Mouse (Mus musculus) pancreas, adult 10 weeks (tissue): Measurements from ENCODE around the gene Olfr97. TPM values are rescaled to one million over a fixed set of nuclear protein-coding genes. Genes with fewer than 3 reads are reported as not detected.

Experiments used
- polyA plus RNA-seq: library from polyadenylated mRNA; stranded (reverse); fragments of 350-450 nt; fragmentation: Illumina TruSeq; extraction: RNeasy Lipid Tissue Mini Kit (QIAGEN cat#74804); gene quantifications from one replicate; pipeline ENCODE4 v1.2.3, GENCODE M21; 2015; ENCODE audit warnings: low read depth, low replicate concordance; ENCODE audit not compliant: insufficient read depth

Olfr97 gene
- polyA plus RNA-seq: not detected

DNA sequence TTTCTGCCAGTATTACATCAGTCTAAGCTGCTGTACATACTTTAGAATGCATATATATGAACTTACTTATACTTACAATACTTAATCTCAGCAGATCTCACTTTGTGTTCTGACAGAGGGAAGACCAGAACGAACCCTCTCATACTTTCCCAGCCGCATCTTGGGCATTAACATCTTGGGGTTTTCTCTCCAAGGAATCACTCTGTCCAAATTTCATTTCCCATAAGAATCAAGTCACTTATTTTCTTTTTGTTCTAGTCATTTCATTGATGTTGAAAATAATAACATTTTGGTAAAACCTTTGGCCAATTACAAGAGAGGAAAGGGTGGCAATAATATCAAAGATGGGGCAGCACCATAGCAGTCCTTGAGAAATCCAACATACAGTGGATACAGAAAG is at the start of gene Olfr97:
TSS of gene Olfr97 (minus strand) at position 101 of the 400 bp plus-strand sequence.

DNA sequence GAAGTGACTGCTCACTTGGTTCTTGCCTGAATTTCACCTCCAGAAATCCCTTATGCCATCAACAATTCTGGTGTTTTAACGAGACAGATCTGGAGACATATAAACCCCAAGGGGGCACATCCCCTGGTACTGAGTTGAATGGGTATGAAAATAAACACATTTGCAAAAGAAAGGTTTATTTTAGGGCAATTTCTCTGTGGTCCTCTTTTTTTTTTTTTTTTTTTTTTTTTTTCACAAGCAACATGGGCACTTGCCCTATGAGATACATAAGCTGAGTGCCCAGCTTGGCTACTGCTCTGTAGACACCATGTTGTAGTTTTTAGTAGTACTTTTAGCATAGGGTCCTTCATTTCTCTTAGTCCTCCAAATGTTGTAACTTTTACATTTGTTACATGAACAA is 46.2 kb upstream of the Olfr97 start, which contains the start of gene Olfr99:
TSS of gene Olfr99 (minus strand) at position 101 of the 400 bp plus-strand sequence.

DNA sequence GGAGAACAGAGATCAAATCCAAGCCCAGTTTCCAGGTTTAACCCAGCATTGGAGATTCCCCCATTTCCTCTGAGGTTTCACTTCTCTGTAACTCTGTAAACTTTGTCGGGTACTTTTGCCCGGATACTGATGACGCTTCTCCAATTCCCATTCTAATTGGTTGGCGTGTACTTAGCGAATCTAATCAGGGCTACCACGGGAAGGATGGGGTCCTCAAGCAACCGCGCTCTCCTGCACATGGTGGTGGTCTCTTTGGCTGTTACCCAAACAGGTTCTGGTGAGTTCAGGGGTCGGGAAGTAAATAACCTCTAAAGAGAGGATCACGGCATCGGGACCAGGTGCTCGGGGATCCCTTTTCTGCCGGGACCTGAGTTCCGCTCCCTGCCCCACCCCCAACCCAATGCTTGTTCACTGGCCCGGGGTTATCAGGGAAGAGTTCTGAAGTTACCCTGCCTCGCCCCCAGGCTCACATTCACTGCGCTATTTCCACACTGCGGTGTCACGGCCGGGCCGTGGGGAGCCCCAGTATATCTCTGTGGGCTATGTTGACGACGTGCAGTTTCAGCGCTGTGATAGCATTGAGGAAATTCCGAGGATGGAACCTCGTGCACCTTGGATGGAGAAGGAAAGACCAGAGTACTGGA is 33.0 kb upstream of the Olfr97 start, which contains the start of gene H2-M3:
TSS of gene H2-M3 (plus strand) at position 163 of the 644 bp plus-strand sequence.

DNA sequence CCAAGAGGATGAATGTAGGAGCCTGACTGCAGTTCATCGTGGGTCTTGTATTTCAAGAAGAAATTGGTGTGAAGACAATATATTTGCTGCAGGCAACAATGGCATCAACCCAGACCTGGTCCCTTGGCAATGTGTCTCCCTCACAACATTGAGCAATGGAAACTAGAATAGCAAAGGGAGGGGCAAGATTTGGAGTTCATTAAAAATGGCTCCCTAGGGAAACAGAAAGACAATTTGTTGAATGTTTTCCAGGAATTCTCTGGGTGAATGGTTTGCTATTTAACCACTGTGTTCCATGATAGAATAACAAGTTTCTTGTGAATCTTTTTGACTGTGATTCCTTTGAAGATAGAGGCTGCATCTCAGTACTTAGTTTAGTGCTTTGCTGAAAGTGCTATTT is 26.5 kb upstream of the Olfr97 start, which contains the start of gene Olfr98:
TSS of gene Olfr98 (minus strand) at position 124 of the 400 bp plus-strand sequence.

DNA sequence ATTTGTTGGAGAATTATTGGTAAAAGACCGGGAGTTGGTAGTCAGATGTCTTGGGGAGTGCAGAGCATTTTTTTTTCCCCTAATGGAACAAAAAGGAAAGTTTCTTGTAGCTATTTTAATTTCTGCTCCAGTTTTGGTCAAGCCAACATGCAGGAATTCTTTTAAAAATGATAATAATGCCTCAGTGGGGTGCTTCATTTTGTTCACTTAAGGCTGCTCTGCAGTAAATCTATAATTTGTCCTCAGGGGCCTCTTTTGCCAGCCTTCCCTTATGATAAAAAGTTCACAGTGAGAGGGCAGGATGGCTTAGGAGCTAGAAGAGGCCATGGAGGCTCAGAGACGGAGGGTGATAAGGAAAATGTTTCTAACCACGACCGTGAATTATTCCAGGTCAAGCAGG is 17.3 kb downstream of the Olfr97 start, which contains the start of gene Olfr96:
TSS of gene Olfr96 (plus strand) at position 301 of the 400 bp plus-strand sequence.

DNA sequence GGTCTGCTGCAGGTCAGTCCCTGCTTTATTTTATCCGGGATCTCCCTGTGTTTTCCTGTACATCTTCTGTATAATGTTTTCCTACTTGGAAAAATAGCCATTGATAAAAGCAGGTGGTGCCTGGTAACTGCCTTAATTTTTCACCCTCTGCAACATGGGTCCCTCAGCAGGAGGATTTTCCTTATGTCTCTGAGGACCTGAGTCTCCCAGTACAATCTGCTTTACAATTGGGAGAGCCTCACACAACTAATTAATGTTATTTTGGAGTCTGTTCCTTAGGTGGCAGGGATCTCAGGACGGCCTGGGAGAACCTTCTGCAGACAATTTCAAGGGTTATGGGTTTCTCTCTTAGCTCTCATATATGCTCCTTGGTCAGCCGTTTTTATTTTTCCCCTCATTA is 24.1 kb downstream of the Olfr97 start, which contains the start of gene Olfr95:
TSS of gene Olfr95 (minus strand) at position 101 of the 400 bp plus-strand sequence.

DNA sequence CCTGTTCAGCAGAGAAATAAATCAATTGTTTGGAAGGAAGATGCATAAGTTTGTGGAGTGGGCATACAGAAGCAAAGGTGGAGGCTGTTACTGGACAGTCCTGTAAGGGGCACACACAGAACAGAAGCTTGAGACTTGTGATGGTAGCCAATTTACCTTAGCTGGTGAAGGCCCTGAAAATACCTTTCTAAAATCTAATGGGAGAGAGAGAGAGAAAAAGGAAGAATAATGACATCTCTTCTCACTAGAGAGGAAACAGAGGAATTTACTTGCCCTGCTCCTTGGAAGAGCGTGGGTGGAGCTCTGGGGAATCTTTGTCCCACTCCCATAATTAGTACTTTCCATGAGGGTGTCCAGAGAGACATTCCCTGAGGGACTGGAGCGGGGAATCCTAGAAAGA is 36.2 kb downstream of the Olfr97 start, which contains the start of gene Olfr94:
TSS of gene Olfr94 (minus strand) at position 101 of the 400 bp plus-strand sequence.

DNA sequence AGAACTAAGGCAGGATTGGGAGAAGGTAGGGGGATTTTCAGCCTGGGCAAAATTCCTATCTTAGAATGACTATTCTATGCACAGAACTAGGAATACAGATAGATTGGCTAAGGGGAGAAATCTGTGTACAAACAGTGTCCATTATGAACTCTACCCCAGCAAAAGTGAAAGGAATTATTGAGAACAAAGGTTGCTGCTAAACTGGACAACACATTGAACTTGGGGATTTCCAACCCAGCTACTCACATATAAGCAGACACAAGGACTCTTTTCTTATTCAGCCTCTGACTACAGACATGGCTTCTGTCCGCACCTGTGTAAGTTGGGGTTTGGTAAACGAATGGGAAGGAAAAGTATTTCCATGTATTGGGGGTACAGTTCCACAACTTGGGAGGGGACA is 43.5 kb downstream of the Olfr97 start, which contains the start of gene Ubd:
TSS of gene Ubd (plus strand) at position 237 of the 400 bp plus-strand sequence.

Other genes starting within 250 kb of the Olfr97 start
- not detected for gene H2-M5, start 247.8 kb downstream of the Olfr97 start, polyA plus RNA-seq
- 3.3 TPM for gene Zfp57, start 236.2 kb downstream of the Olfr97 start, polyA plus RNA-seq
- gene Mog, start 213.9 kb downstream of the Olfr97 start, polyA plus RNA-seq: not detected
- 12.4 TPM for gene Gabbr1, start 191.4 kb downstream of the Olfr97 start, polyA plus RNA-seq
- gene Olfr90, start 148.8 kb downstream of the Olfr97 start, polyA plus RNA-seq: not detected
- not detected for gene Olfr91, start 139.1 kb downstream of the Olfr97 start, polyA plus RNA-seq
- not detected for gene Olfr92, start 117.2 kb downstream of the Olfr97 start, polyA plus RNA-seq
- not detected for gene Olfr93, start 75.8 kb downstream of the Olfr97 start, polyA plus RNA-seq
- not detected for gene Ubd, start 43.4 kb downstream of the Olfr97 start, polyA plus RNA-seq
- gene Olfr94, start 36.3 kb downstream of the Olfr97 start, polyA plus RNA-seq: not detected
- gene Olfr95, start 24.2 kb downstream of the Olfr97 start, polyA plus RNA-seq: not detected
- gene Olfr96, start 17.2 kb downstream of the Olfr97 start, polyA plus RNA-seq: not detected
- not detected for gene Olfr98, start 26.4 kb upstream of the Olfr97 start, polyA plus RNA-seq
- 5.1 TPM for gene H2-M3, start 32.9 kb upstream of the Olfr97 start, polyA plus RNA-seq
- not detected for gene Olfr99, start 46.1 kb upstream of the Olfr97 start, polyA plus RNA-seq
- not detected for gene Olfr101, start 67.0 kb upstream of the Olfr97 start, polyA plus RNA-seq
- gene Olfr102, start 79.7 kb upstream of the Olfr97 start, polyA plus RNA-seq: not detected
- gene Olfr103, start 102.4 kb upstream of the Olfr97 start, polyA plus RNA-seq: not detected
- not detected for gene Olfr104-ps, start 122.3 kb upstream of the Olfr97 start, polyA plus RNA-seq
- not detected for gene Olfr105-ps, start 141.7 kb upstream of the Olfr97 start, polyA plus RNA-seq
- gene Olfr106-ps, start 153.1 kb upstream of the Olfr97 start, polyA plus RNA-seq: not detected
- not detected for gene Olfr107, start 161.9 kb upstream of the Olfr97 start, polyA plus RNA-seq
- gene Olfr108, start 208.2 kb upstream of the Olfr97 start, polyA plus RNA-seq: not detected
- gene Olfr109, start 221.6 kb upstream of the Olfr97 start, polyA plus RNA-seq: not detected
- gene H2-M2, start 246.2 kb upstream of the Olfr97 start, polyA plus RNA-seq: not detected